In genomic region chr6:55750831-55751230, GRCm38 (mm10) we compare ENCODE assay signal across 19 mouse cellular contexts.
"Had no signal": no experiment of that assay in that cellular context is flagged by ENCODE, and none has a peak within 500 bp of the region (broad histone marks: within the 10 kb centered on the region; RNA-seq: fewer than 3 reads in every experiment).

No protein-coding gene starts in this region.

- H3K36me3 ChIP-seq: liver, embryonic 15.5 days; lung, embryonic 15.5 days; neural tube, embryonic 13.5 days; stomach, embryonic 15.5 days had no signal

- DNase-seq: liver, postnatal 0 days; lung, adult 2 months; lung, postnatal 14 days; lung, postnatal 36 days; midbrain, embryonic 14.5 days; right cerebral cortex, postnatal 14 days; thymus, adult 2 months; thymus, postnatal 25 days; thymus, postnatal 4 days had no signal

- H3K4me3 ChIP-seq: liver, embryonic 15.5 days; lung, embryonic 15.5 days; megakaryocyte, embryonic 14.5 days; neural tube, embryonic 13.5 days; stomach, embryonic 15.5 days had no signal

- ATAC-seq: liver, postnatal 0 days; lung, postnatal 0 days; midbrain, embryonic 16.5 days had no signal

- H3K9me3 ChIP-seq: liver, embryonic 15.5 days; lung, embryonic 15.5 days; megakaryocyte, embryonic 14.5 days; neural tube, embryonic 13.5 days; stomach, embryonic 15.5 days had no signal

- H3K27ac ChIP-seq: liver, embryonic 15.5 days; lung, embryonic 15.5 days; macrophage; neural tube, embryonic 13.5 days; stomach, embryonic 15.5 days; stomach, postnatal 0 days had no signal

- H3K27me3 ChIP-seq: liver, embryonic 15.5 days; lung, embryonic 15.5 days; neural tube, embryonic 13.5 days; stomach, embryonic 15.5 days had no signal

- H3K4me2 ChIP-seq: liver, embryonic 15.5 days; lung, embryonic 15.5 days; midbrain, embryonic 11.5 days; neural tube, embryonic 13.5 days; stomach, embryonic 15.5 days had no signal

- H3K4me1 ChIP-seq: liver, embryonic 15.5 days; lung, embryonic 15.5 days; stomach, embryonic 15.5 days had no signal

- H3K9ac ChIP-seq: liver, embryonic 15.5 days; liver, postnatal 0 days; lung, embryonic 15.5 days; neural tube, embryonic 13.5 days; stomach, embryonic 15.5 days had no signal
